8 mouse cellular contexts compared by ENCODE assay signal in the genomic region with DNA sequence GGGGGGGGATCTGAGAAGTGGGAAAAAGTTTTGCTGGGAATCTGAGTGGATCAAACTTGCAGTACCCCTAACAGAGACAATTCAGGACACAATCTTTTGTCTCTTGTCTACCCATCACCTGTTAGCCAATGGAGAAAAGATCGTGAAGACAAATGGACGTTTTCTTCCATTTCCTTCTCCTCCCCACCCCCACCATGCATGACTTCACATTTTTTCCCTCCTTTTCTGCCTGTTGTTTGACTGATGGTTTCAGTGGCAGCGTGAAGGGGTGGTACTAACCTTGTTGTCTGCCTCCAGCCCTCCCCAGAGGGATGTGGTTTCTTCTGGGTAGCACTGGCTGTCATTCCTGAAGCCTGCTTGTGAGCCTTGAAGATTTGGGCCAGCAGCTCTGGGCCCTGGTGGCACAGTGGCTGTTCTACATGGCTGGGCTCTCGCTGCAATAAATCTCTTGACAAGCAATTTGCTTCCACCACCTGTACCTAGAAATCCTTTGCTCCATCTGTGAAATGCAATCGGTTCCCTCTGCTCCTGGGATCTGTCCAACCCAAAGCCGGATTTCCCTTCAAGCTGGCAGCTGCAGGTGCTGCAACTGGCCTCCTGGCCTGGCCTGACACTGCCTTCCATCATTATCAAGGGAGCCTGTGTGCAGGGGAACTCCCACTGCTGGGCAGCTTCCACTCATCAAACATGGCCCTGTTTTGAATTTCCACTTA.
A peak's percentile ranks its signal among the peaks of the same experiment; 100 is the strongest.
DNase-seq lines count a peak whose midpoint lies in the region; ATAC-seq lines count a peak whose summit lies in the region.

No protein-coding gene starts in this region.

- no peaks in the 10 kb centered on the region for H3K27me3 ChIP-seq in kidney, embryonic 14.5 days (ENCODE audit: control insufficient read depth, insufficient read depth, low read length)

- H3K9ac ChIP-seq in kidney, embryonic 14.5 days (ENCODE audit: low read depth, low read length) = no peak overlapping the region

- peaks cover 12% of the 10 kb centered on the region; the same call in 1 of the 2 replicates for H3K4me1 ChIP-seq in kidney, embryonic 14.5 days (ENCODE audit: control insufficient read depth, insufficient read depth, low read length)

- peak; percentile 90 for ATAC-seq in kidney, embryonic 14.5 days (ENCODE audit: low FRiP score, low TSS enrichment)
- peak; percentile 41 for ATAC-seq in CD4-positive, CD25-positive, alpha-beta regulatory T cell, adult 4 months
- peak; percentile 37 for ATAC-seq in inflammation-experienced regulatory T-cells, adult 6 months

- no peak overlapping the region for H3K4me2 ChIP-seq in kidney, embryonic 14.5 days (replicated peaks; ENCODE audit: low read depth, low read length)

- H3K4me3 ChIP-seq in kidney, embryonic 14.5 days (ENCODE audit: low read length) = no peak overlapping the region

- no peaks in the 10 kb centered on the region for H3K9me3 ChIP-seq in kidney, embryonic 14.5 days (ENCODE audit: control insufficient read depth, low read length)

- H3K27ac ChIP-seq in kidney, embryonic 14.5 days (ENCODE audit: low read depth, low read length) = no peak overlapping the region

- no peaks in the 10 kb centered on the region for H3K36me3 ChIP-seq in kidney, embryonic 14.5 days (ENCODE audit: control insufficient read depth, insufficient read depth, low read length)

- WGBS in kidney, embryonic 14.5 days = 17% methylated on average over 6 of the region's 6 CpGs

- no peak for DNase-seq in kidney, postnatal 10 days
- peak; percentile 39 for DNase-seq in cerebellum, adult 9-11 months
- no peak for DNase-seq in heart, adult 18-20 months
- no peak for DNase-seq in layer of hippocampus, postnatal 36 days
- no peak for DNase-seq in frontal cortex, postnatal 14 days (ENCODE audit: low spot score in 2 of 2)

Comparison
In these comparisons a context has a peak if more than half of its experiments do, and no peak if none do; other contexts are left out.
1. ATAC-seq: peak in every context shown above with its lines; median percentile 90 in kidney, embryonic 14.5 days; 41 in CD4-positive, CD25-positive, alpha-beta regulatory T cell, adult 4 months; 37 in inflammation-experienced regulatory T-cells, adult 6 months.